Mouse (Mus musculus): ENCODE measurements around the gene AC161166.1.

DNA sequence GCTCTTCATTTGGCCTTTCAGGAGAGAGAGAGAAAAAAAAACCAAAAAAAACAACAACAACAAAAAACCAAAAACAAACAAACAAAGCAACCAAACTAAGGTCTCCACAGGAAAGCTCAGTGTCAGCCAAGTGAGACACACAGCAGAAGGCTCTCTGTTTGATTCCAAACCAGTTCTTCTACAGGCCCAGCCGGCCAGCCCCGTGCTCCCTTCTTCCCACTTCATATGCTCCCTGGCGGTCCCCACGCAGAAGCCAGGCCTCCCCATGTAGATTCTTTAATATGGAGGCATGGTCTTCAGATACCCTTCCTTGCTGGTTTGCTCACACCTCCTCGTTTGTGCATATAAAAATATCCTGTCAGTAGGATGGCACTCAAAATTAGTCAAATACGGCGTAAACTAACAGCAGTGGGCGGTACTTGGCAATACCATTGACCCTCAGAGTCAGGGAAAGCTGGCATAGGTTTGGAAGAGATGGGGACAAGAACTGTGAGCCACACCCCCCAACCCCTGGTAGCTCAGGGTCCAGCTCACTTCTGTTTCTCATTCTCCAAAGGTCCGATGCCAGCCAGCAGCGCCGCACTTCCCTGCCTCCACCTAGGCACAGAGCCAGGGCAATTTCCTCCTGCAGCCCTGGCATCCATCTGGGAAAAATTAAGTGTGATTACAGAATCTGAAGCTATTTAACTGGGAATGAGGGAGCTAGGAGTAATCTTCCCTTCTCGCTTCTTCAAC, 13.6 kb upstream of the AC161166.1 start:
- no peak for TF ChIP-seq ETS1 (IDR thresholded peaks at IDR 0.05; ENCODE audit: low read depth, low read length)
- no peak for TF ChIP-seq E2F4 (IDR thresholded peaks at IDR 0.05; ENCODE audit: borderline replicate concordance, low read depth, low read length)
- TF ChIP-seq TCF12 (IDR thresholded peaks at IDR 0.05; ENCODE audit: low read depth, low read length), result no peak
- no peak for TF ChIP-seq RAD21 (IDR thresholded peaks at IDR 0.05; ENCODE audit: low read depth, low read length)
- no peak for TF ChIP-seq POLR2A (IDR thresholded peaks at IDR 0.05; ENCODE audit: control insufficient read depth in 1 of 2, insufficient read depth in 1 of 2, low read depth in 1 of 2, low read length in 2 of 2, poor library complexity in 1 of 2)
- TF ChIP-seq CTCF (IDR thresholded peaks at IDR 0.05 in 2 of 3, conservative IDR thresholded peaks at IDR 0.05 in 1 of 3; ENCODE audit: control insufficient read depth in 1 of 3, insufficient read depth in 1 of 3, low read depth in 2 of 3, low read length in 3 of 3, poor library complexity in 1 of 3, severe bottlenecking in 1 of 3), result no peak
- TF ChIP-seq ZMIZ1 (IDR thresholded peaks at IDR 0.05; ENCODE audit: low read depth, low read length), result no peak
- TF ChIP-seq EP300 (IDR thresholded peaks at IDR 0.05; ENCODE audit: low read depth in 1 of 2, low read length in 2 of 2), result no peak
- no peak for TF ChIP-seq HCFC1 (IDR thresholded peaks at IDR 0.05; ENCODE audit: low read depth, low read length)
